Mouse (Mus musculus) limb, embryonic 14.5 days (tissue): ENCODE data around the gene Atp1a1. TPM values are rescaled to one million over a fixed set of nuclear protein-coding genes. Genes with fewer than 3 reads are reported as not detected.

Experiments
- ATAC-seq: fragments of 200-750 bp; cut with Nextera tagmentation; 2 replicates; pipeline ENCODE4 v1.8.0; 2017; ENCODE audit warnings: low read depth, moderate number of reproducible peaks, moderate TSS enrichment; ENCODE audit not compliant: low FRiP score
- DNase-seq: peaks from one replicate; pipeline ENCODE4 v3.0.0-alpha.2; 2015; ENCODE audit warnings: low spot score
- H3K27ac ChIP-seq: fragments of 300-500 bp; sonication (generic); replicated peaks from 2 replicates; pipeline ENCODE4 v1.5.1; 2014; ENCODE audit warnings: low read depth, mild to moderate bottlenecking, low read length, moderate library complexity, mixed read lengths
- H3K27me3 ChIP-seq: fragments of 300-500 bp; sonication (generic); 2 replicates; pipeline ENCODE4 v1.6.1; 2014; ENCODE audit warnings: low read length, mixed read lengths; ENCODE audit not compliant: control insufficient read depth, insufficient read depth
- H3K36me3 ChIP-seq: fragments of 300-500 bp; sonication (generic); 2 replicates; pipeline ENCODE4 v1.6.1; 2014; ENCODE audit warnings: mild to moderate bottlenecking, low read length, moderate library complexity, mixed read lengths; ENCODE audit not compliant: control insufficient read depth, insufficient read depth
- H3K4me1 ChIP-seq: fragments of 300-500 bp; sonication (generic); 2 replicates; pipeline ENCODE4 v1.6.1; 2014; ENCODE audit warnings: antibody characterized with exemption, low read length, mixed read lengths; ENCODE audit not compliant: control insufficient read depth, insufficient read depth
- H3K4me2 ChIP-seq: fragments of 300-500 bp; sonication (generic); replicated peaks from 2 replicates; pipeline ENCODE4 v1.6.1; 2014; ENCODE audit warnings: low read depth, mild to moderate bottlenecking, low read length, moderate library complexity; ENCODE audit not compliant: severe bottlenecking
- H3K4me3 ChIP-seq: fragments of 300-500 bp; sonication (generic); replicated peaks from 2 replicates; pipeline ENCODE4 v1.5.1; 2014; ENCODE audit warnings: low read length
- H3K9ac ChIP-seq: fragments of 300-500 bp; sonication (generic); 2 replicates; pipeline ENCODE4 v1.6.1; 2014; ENCODE audit warnings: mild to moderate bottlenecking, low read depth, low read length, moderate library complexity; ENCODE audit not compliant: severe bottlenecking
- H3K9me3 ChIP-seq: fragments of 300-500 bp; sonication (generic); 2 replicates; pipeline ENCODE4 v1.6.1; 2016; ENCODE audit warnings: low read length; ENCODE audit not compliant: control insufficient read depth
- POLR2A ChIP-seq: fragments of 200-500 bp; IDR thresholded peaks from 2 replicates; pipeline ENCODE4 v1.8.0; 2012; ENCODE audit warnings: inconsistent platforms, mild to moderate bottlenecking, moderate library complexity, borderline replicate concordance; ENCODE audit not compliant: insufficient read depth, insufficient read length; ENCODE audit errors: extremely low read depth
- WGBS: fragments of 180-500 bp; shearing (Covaris S2); extraction: QIAGEN DNeasy Blood & Tissue Kit; methylation state at CpG from one replicate; pipeline ENCODE4 v1.1.7; 2014; 5-methylcytosine and 5-hydroxymethylcytosine counted together
- polyA plus RNA-seq, 2 experiments: library from polyadenylated mRNA; depleted of rRNA in 1 of 2; stranded (reverse) in 1 of 2; unstranded in 1 of 2; fragments of >200 nt; fragmentation: Nextera tagmentation in 1 of 2; extraction: Ambion mirVana in 1 of 2; gene quantifications; 2 replicates each; pipeline versions ENCODE4 v1.2.1 to v1.2.3; 2012 to 2014

The Atp1a1 gene
- polyA plus RNA-seq, 2 experiments: 129 to 157 TPM

GRCm38 (mm10) chr3:101611813-101612491 is 7.5 kb upstream of the Atp1a1 start:
- peaks cover 15% of the 10 kb centered on the region for H3K4me1 ChIP-seq
- H3K27me3 ChIP-seq: no peaks in the 10 kb centered on the region
- H3K9ac ChIP-seq: no peak overlapping the region
- no peak for TF ChIP-seq POLR2A
- DNase-seq: peak; percentile 71
- 16% methylated on average over 10 of the region's 10 CpGs for WGBS
- H3K9me3 ChIP-seq: no peaks in the 10 kb centered on the region
- H3K27ac ChIP-seq: peak overlapping the region; percentile 40; the same call in 1 of the 2 replicates
- H3K36me3 ChIP-seq: no peaks in the 10 kb centered on the region
- peak; percentile 88 for ATAC-seq
- H3K4me3 ChIP-seq: no peak overlapping the region
- H3K4me2 ChIP-seq: 0 out of 2 replicates have a peak overlapping the region, but pooled peaks have one; percentile 3

- no peaks in the 10 kb centered on the region for H3K36me3 ChIP-seq
- no peaks in the 10 kb centered on the region for H3K9me3 ChIP-seq
- H3K4me2 ChIP-seq: no peak overlapping the region
- ATAC-seq (peak; percentile 42; the same call in 1 of the 2 replicates), DNase-seq (no peak)
- H3K9ac ChIP-seq: no peak overlapping the region
- no peak overlapping the region for H3K4me3 ChIP-seq
- WGBS: 41% methylated on average over 8 of the region's 8 CpGs
- H3K27me3 ChIP-seq: peaks cover under 1% of the 10 kb centered on the region; the same call in 1 of the 2 replicates
- TF ChIP-seq POLR2A: no peak
- H3K4me1 ChIP-seq: peaks cover 15% of the 10 kb centered on the region
- H3K27ac ChIP-seq: no peak overlapping the region
These were observed 6.7 kb upstream of the Atp1a1 start for GRCm38 (mm10) chr3:101611012-101611812.

GRCm38 (mm10) chr3:101609302-101609701 is 4.8 kb upstream of the Atp1a1 start:
- Histone ChIP-seq H3K9me3 (no peaks in the 10 kb centered on the region), H3K4me3 (no peak overlapping the region), H3K27ac (no peak overlapping the region), H3K9ac (no peak overlapping the region), H3K36me3 (no peaks in the 10 kb centered on the region), H3K4me2 (no peak overlapping the region), H3K27me3 (peaks cover 7% of the 10 kb centered on the region; the same call in 1 of the 2 replicates), H3K4me1 (peaks cover 21% of the 10 kb centered on the region)
- ATAC-seq: no peak
- 89% methylated on average over 5 of the region's 5 CpGs for WGBS
- DNase-seq: no peak
- no peak for TF ChIP-seq POLR2A

GRCm38 (mm10) chr3:101606861-101607455 is 2.5 kb upstream of the Atp1a1 start:
- H3K9ac ChIP-seq: no peak overlapping the region
- peaks cover 32% of the 10 kb centered on the region for H3K4me1 ChIP-seq
- no peak overlapping the region for H3K4me3 ChIP-seq
- DNase-seq (no peak), ATAC-seq (no peak)
- no peak overlapping the region for H3K4me2 ChIP-seq
- TF ChIP-seq POLR2A: no peak
- no peaks in the 10 kb centered on the region for H3K36me3 ChIP-seq
- peaks cover 7% of the 10 kb centered on the region; the same call in 1 of the 2 replicates for H3K27me3 ChIP-seq
- H3K9me3 ChIP-seq: no peaks in the 10 kb centered on the region
- no peak overlapping the region for H3K27ac ChIP-seq
- WGBS: 72% methylated on average over 7 of the region's 7 CpGs

- Histone ChIP-seq H3K9me3 (no peaks in the 10 kb centered on the region), H3K27ac (no peak overlapping the region), H3K36me3 (no peaks in the 10 kb centered on the region), H3K27me3 (peaks cover 7% of the 10 kb centered on the region; the same call in 1 of the 2 replicates), H3K4me3 (no peak overlapping the region), H3K4me2 (no peak overlapping the region), H3K9ac (no peak overlapping the region), H3K4me1 (peaks cover 35% of the 10 kb centered on the region)
- no peak for TF ChIP-seq POLR2A
- ATAC-seq: no peak
- 45% methylated on average over 2 of the region's 2 CpGs for WGBS
- DNase-seq: no peak
These were observed 1.2 kb upstream of the Atp1a1 start for GRCm38 (mm10) chr3:101605721-101606120.
